Mouse (Mus musculus): ENCODE data around the gene Gm37240. TPM values are rescaled to one million over a fixed set of nuclear protein-coding genes. Genes with fewer than 3 reads are reported as not detected.

The Gm37240 gene
- polyA plus RNA-seq, 1 experiment from 2014 or later, result 3.0 TPM

DNA sequence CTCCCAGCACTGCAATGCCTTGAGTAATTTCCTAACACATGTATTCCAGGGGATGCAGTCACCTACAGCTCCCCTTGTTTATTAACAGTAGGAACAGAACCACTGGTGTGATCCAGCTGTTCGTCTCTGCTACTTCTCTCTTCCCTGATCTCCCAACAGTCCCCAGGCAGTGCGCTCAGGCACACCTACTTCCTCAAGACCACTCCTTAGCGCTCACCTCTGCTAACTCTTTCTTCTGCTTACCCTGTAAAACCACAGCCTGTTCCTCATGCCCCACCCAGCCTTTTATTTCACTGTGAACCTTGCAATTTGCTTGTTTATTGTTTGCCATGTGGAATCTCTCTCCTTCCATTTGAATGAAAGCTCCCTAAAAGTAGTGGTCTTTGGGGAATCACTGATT, 431.9 kb downstream of the Gm37240 start:
- no peak overlapping the region for H3K27ac ChIP-seq
- WGBS, result 79% methylated on average over 3 of the region's 3 CpGs
- H3K27me3 ChIP-seq (ENCODE audit: insufficient read depth, poor library complexity, severe bottlenecking), result no peaks in the 10 kb centered on the region
- H3K4me1 ChIP-seq, result no peaks in the 10 kb centered on the region
- H3K36me3 ChIP-seq, result no peaks in the 10 kb centered on the region
- H3K9me3 ChIP-seq, result no peaks in the 10 kb centered on the region
- DNase-seq (ENCODE audit: low spot score), result no peak
- no peak overlapping the region for H3K4me3 ChIP-seq

GRCm38 (mm10) chr3:85454001-85454400, 433.3 kb downstream of the Gm37240 start:
- Histone ChIP-seq H3K27ac (no peak overlapping the region), H3K36me3 (no peaks in the 10 kb centered on the region), H3K4me3 (no peak overlapping the region), H3K9me3 (no peaks in the 10 kb centered on the region), H3K4me1 (no peaks in the 10 kb centered on the region), H3K27me3 (ENCODE audit: insufficient read depth, poor library complexity, severe bottlenecking) (no peaks in the 10 kb centered on the region)
- WGBS, result 70% methylated on average over 6 of the region's 6 CpGs
- no peak for DNase-seq (ENCODE audit: low spot score)

- DNase-seq (ENCODE audit: low spot score), result no peak
- WGBS, result 81% methylated on average over 4 of the region's 4 CpGs
- H3K27ac ChIP-seq, result no peak overlapping the region
- 0 out of 2 replicates have a peak, but pooled peaks cover 4% of the 10 kb centered on the region for H3K4me1 ChIP-seq
- no peaks in the 10 kb centered on the region for H3K9me3 ChIP-seq
- H3K36me3 ChIP-seq, result no peaks in the 10 kb centered on the region
- no peak overlapping the region for H3K4me3 ChIP-seq
- H3K27me3 ChIP-seq (ENCODE audit: insufficient read depth, poor library complexity, severe bottlenecking), result no peaks in the 10 kb centered on the region
Measured at GRCm38 (mm10) chr3:85449461-85449860, 437.9 kb downstream of the Gm37240 start.

GRCm38 (mm10) chr3:85442781-85443180, 444.5 kb downstream of the Gm37240 start:
- DNase-seq (ENCODE audit: low spot score), result no peak
- Histone ChIP-seq H3K9me3 (no peaks in the 10 kb centered on the region), H3K4me3 (no peak overlapping the region), H3K27me3 (ENCODE audit: insufficient read depth, poor library complexity, severe bottlenecking) (no peaks in the 10 kb centered on the region), H3K36me3 (no peaks in the 10 kb centered on the region), H3K4me1 (0 out of 2 replicates have a peak, but pooled peaks cover 4% of the 10 kb centered on the region), H3K27ac (no peak overlapping the region)
- WGBS, result 84% methylated on average over 5 of the region's 5 CpGs

GRCm38 (mm10) chr3:85442261-85442660, 445.1 kb downstream of the Gm37240 start:
- WGBS, result 86% methylated on average over 8 of the region's 8 CpGs
- H3K27me3 ChIP-seq (ENCODE audit: insufficient read depth, poor library complexity, severe bottlenecking), result no peaks in the 10 kb centered on the region
- no peaks in the 10 kb centered on the region for H3K9me3 ChIP-seq
- H3K27ac ChIP-seq, result no peak overlapping the region
- no peak for DNase-seq (ENCODE audit: low spot score)
- H3K4me3 ChIP-seq, result no peak overlapping the region
- 0 out of 2 replicates have a peak, but pooled peaks cover 4% of the 10 kb centered on the region for H3K4me1 ChIP-seq
- no peaks in the 10 kb centered on the region for H3K36me3 ChIP-seq

DNA sequence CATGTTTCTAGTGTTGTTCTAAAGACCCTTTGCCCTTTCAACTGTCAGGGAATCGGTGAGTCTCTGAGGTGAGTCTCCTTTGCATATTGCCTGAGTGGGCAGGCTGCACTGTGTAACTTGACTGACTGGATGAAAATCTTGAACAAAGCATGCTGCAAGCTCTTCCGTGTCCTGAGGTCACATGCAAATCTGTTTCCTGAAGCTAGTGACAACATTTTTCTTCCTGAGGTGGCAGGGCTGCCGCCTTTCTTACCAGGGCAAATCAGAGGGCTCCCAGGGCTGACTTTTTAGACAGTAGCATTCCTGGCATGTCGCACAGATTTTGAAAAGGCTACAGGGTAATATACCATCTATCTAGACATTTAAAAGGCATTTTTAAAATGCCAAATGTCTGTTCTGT, 451.9 kb downstream of the Gm37240 start:
- 61% methylated on average over 4 of the region's 4 CpGs for WGBS
- Histone ChIP-seq H3K27ac (no peak overlapping the region), H3K9me3 (no peaks in the 10 kb centered on the region), H3K36me3 (no peaks in the 10 kb centered on the region), H3K4me3 (no peak overlapping the region), H3K27me3 (ENCODE audit: insufficient read depth, poor library complexity, severe bottlenecking) (0 out of 2 replicates have a peak, but pooled peaks cover 3% of the 10 kb centered on the region), H3K4me1 (peaks cover 15% of the 10 kb centered on the region)
- peak; percentile 19 for DNase-seq (ENCODE audit: low spot score)

GRCm38 (mm10) chr3:85431208-85431607, 456.1 kb downstream of the Gm37240 start:
- H3K4me1 ChIP-seq, result peaks cover 15% of the 10 kb centered on the region
- no peak for DNase-seq (ENCODE audit: low spot score)
- 91% methylated on average over 4 of the region's 4 CpGs for WGBS
- no peak overlapping the region for H3K27ac ChIP-seq
- no peaks in the 10 kb centered on the region for H3K27me3 ChIP-seq (ENCODE audit: insufficient read depth, poor library complexity, severe bottlenecking)
- H3K36me3 ChIP-seq, result no peaks in the 10 kb centered on the region
- no peaks in the 10 kb centered on the region for H3K9me3 ChIP-seq
- H3K4me3 ChIP-seq, result no peak overlapping the region

DNA sequence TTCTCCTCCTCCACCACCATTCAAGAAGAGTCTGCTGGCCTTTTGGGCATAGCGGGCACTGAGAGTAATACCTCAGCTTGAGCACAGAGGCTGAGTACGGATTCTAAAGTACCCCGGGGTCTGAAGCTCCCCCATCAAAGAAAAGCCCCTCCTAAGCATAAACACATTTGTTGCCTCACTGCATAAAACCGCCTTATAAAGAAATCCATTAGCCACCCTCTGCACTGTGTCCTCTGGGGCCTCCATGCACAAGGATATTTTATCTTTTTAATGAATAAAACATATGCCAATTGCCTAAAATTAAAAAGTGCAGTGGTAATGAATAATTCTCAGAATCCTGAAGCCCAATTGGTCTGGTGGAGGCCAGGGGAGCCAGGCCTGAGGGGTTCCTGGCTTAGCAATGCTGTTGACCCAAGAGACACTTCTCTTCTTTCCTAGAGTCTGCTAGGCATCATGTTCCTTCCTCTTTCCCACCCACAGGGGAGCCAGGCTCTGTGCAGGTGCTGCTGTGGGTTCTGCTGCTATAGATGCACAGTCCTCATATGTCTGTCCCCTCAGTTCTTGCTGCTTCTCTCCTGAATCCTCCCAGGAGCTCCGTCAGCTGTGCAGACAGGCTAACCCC, 463.8 kb downstream of the Gm37240 start:
- Histone ChIP-seq H3K36me3 (no peaks in the 10 kb centered on the region), H3K27me3 (ENCODE audit: insufficient read depth, poor library complexity, severe bottlenecking) (no peaks in the 10 kb centered on the region), H3K9me3 (no peaks in the 10 kb centered on the region), H3K4me1 (no peaks in the 10 kb centered on the region), H3K27ac (no peak overlapping the region), H3K4me3 (no peak overlapping the region)
- 78% methylated on average over 5 of the region's 5 CpGs for WGBS
- no peak for DNase-seq (ENCODE audit: low spot score)

DNA sequence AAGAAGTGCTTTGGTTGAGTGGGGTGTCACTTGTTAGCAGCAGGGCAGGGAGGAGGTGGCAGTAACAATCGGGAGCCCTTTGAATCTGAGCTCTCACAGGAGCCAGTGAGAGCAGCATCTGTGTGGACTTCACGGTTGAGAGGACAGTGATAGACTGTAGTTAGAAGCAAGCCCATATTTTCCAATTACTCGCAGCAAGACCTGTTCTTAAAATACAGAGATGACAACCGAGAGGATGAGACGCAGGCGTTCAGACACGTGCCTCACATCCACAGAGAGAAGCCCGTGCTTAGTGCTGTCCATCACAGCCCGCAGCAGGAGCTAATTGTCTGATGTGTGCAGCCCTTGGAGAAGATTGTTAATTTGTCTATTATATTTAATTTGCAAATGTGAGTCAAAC, 465.9 kb downstream of the Gm37240 start:
- Histone ChIP-seq H3K4me1 (no peaks in the 10 kb centered on the region), H3K27ac (no peak overlapping the region), H3K36me3 (no peaks in the 10 kb centered on the region), H3K9me3 (no peaks in the 10 kb centered on the region), H3K4me3 (no peak overlapping the region), H3K27me3 (ENCODE audit: insufficient read depth, poor library complexity, severe bottlenecking) (no peaks in the 10 kb centered on the region)
- DNase-seq (ENCODE audit: low spot score), result no peak
- 82% methylated on average over 9 of the region's 9 CpGs for WGBS

DNA sequence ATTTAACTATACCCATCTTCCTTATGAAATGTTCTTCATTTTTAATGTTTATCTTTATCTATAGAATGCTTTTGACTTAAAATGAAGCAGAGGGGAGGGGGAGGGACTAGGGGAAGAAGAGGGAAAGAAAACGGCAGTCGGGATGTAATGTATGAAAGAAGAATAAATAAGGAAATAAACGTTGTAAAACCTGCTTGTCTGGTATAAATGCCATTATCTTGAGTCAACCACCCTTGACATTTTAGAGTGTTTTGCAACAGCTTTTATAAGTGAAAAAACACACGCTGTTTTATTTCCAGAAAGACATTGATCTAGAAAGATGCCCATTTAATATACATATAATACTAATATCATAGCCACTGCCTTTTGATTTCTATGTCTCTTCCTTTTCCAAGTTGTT, 469.7 kb downstream of the Gm37240 start:
- Histone ChIP-seq H3K9me3 (no peaks in the 10 kb centered on the region), H3K4me1 (no peaks in the 10 kb centered on the region), H3K4me3 (no peak overlapping the region), H3K36me3 (no peaks in the 10 kb centered on the region), H3K27me3 (ENCODE audit: insufficient read depth, poor library complexity, severe bottlenecking) (no peaks in the 10 kb centered on the region), H3K27ac (no peak overlapping the region)
- DNase-seq (ENCODE audit: low spot score), result no peak
- WGBS, result 78% methylated on average over 4 of the region's 4 CpGs

GRCm38 (mm10) chr3:85398841-85399240, 488.5 kb downstream of the Gm37240 start:
- Histone ChIP-seq H3K9me3 (peaks cover 3% of the 10 kb centered on the region; the same call in 1 of the 2 replicates), H3K4me1 (no peaks in the 10 kb centered on the region), H3K36me3 (no peaks in the 10 kb centered on the region), H3K4me3 (no peak overlapping the region), H3K27ac (no peak overlapping the region), H3K27me3 (ENCODE audit: insufficient read depth, poor library complexity, severe bottlenecking) (no peaks in the 10 kb centered on the region)
- DNase-seq (ENCODE audit: low spot score), result no peak

GRCm38 (mm10) chr3:85398483-85398835, 488.9 kb downstream of the Gm37240 start:
- Histone ChIP-seq H3K27me3 (ENCODE audit: insufficient read depth, poor library complexity, severe bottlenecking) (no peaks in the 10 kb centered on the region), H3K4me1 (no peaks in the 10 kb centered on the region), H3K36me3 (no peaks in the 10 kb centered on the region), H3K9me3 (peaks cover 3% of the 10 kb centered on the region; the same call in 1 of the 2 replicates), H3K27ac (no peak overlapping the region), H3K4me3 (no peak overlapping the region)
- DNase-seq (ENCODE audit: low spot score), result no peak
- 91% methylated on average over 1 of the region's 1 CpGs for WGBS

- Histone ChIP-seq H3K27ac (no peak overlapping the region), H3K36me3 (no peaks in the 10 kb centered on the region), H3K4me1 (no peaks in the 10 kb centered on the region), H3K4me3 (no peak overlapping the region), H3K27me3 (ENCODE audit: insufficient read depth, poor library complexity, severe bottlenecking) (no peaks in the 10 kb centered on the region), H3K9me3 (peaks cover 3% of the 10 kb centered on the region; the same call in 1 of the 2 replicates)
- no peak for DNase-seq (ENCODE audit: low spot score)
Measured at GRCm38 (mm10) chr3:85397816-85398482, 489.4 kb downstream of the Gm37240 start.
